Mouse (Mus musculus) mature B cell (primary cell): ENCODE measurements around the gene Nkx2-9.

ENCODE experiments used
- in situ Hi-C: fragments of 300-500 bp; cut with MboI; formaldehyde crosslinking; loops from 2 replicates; pipeline ENCODE4 v1.14.3; 2019

Nkx2-9 gene

DNA sequence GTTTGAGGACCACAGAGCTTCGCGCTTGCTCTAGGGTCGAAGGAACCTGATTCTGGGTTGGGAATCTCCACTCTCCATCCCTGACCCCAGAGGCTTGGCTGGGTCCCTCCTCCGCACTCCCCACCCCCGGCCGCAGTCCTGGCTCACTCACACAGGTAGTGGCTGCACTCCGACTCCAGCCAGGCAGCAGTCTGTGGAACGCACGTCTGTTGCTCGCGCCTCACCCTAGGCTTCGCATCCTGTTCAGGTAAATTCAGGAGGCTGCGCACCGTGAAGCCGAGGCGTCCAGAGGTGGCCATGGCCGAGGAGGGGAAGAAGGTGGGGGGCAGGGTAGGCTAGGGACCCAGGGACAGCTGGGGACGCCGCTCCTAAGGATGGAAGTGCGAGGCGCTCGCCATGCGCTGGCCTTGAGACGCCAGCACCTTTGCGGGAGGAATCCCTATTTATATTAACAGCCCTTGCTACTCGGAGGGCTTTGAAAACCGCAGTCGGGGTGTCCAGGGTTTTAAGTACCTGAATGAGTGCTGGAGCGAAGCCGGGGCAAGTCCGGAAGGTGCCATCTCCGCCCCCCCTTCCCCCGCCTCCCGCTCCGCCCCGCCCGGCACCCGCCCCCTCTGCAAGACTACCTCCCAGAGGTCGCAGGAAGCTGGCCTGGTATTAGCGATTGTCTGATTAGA is at the start of gene Nkx2-9:
Gene Nkx2-9, minus strand, starts transcription at position 524 of the 677 bp plus-strand sequence.
- in situ Hi-C loops, result no loop called here

DNA sequence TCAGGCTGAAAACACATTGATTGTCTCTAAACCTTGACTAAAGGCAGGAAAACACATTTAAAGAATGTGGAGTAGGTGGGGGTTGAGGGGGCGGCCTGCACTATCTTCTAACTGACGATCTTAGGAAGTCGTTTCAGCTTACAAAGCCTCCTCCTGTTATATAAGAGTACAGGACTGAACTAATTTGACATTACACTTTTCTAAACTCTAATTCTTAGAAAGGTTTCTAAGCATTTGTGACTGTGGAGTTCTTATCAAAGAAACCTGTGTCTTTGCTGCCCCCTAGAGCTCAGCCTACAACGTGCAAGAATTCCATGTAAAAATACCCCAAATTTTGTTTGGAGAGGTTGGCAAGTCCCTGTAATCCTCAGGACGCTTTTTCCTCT is 24.1 kb upstream of the Nkx2-9 start:
- in situ Hi-C loops, result no loop called here

DNA sequence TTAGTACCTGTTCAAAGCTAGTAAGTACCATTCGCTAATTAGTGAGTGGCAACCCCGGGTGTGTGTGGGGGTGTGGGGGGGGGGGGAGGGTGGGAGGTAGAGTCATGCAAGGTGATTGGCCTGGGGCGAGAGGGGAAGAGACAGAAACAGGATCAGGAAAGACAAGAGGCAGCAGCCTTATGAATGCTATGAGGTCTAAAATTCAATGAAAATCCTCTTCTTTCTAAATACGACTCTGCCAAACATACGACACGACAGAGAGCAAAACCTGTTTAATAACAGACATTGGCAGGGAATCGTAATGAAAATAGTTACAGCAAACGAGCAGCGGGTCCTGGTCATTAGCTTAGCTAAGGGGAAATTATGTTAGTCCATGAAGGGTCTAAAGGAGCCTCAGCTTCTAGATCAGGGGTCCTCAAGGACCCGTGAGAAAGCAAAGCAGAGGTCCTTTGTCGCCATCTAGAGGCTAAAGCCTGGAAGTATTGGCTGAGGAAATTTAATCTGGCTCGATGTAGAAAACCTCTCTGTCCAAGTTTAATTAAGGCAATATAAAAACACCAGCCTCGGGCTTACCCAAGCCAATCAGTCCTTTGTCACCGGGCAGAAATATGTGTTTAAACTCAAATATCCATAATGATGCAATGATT is 23.6 kb upstream of the Nkx2-9 start:
- in situ Hi-C loops, result no loop called here

DNA sequence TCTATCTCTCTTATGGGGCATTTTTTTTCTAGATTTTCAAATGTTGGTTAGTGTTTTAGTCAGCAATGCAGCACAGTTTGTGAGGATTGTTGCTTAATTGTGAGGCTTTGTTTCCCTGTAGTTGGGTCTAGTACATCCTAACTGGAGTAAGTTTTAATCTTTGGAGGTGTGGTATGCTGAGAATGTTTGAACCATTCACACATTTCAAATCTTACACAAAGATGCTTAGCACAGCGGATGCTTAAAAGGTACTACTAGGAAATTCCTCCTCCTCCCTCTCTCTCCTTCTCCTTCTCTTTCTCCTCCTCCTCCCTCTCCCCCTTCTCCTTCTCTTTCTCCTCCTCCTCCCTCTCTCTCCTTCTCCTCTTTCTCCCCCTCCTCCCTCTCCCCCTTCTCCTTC is 3.0 kb upstream of the Nkx2-9 start:
- in situ Hi-C loops, result no loop called here

DNA sequence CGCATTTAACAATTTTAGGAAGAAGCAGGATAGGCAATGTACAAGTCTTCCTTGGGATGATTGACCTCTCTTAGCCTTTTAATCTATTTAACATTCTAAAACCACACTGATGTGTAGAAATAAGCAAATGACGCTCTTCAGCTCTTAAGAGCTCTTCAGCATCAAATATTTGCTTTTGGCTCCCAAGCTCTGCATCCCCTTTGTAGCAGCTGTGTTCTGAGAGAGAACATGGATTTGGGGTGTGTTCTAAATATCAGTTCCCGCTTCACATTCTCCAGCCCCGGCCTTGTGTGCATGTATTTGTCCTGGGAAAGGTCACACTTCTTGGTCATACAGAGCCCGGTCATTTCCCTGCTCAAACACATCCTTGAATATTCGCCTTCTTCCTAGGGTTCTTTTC is 2.3 kb upstream of the Nkx2-9 start:
- in situ Hi-C loops, result no loop called here

DNA sequence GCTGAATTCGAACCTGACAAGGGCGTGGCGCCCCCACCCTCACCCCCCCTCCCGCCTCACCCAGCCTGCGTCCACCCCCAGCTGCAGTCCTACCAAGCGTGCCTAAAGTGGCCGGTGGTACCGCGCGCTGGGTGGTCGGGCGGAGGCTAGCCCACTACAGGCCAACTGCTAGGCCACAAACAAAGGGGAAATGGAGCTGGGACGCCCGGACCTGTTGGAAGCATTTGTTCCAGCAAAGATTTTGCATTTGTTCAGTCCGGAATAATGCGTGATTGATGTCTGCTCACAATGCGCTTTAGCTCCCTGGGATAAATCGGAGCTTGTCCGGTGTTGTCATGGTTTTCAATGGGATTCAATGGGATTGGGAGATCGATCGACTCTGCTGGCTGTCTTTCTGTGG is 1.4 kb upstream of the Nkx2-9 start:
- in situ Hi-C loops, result no loop called here

DNA sequence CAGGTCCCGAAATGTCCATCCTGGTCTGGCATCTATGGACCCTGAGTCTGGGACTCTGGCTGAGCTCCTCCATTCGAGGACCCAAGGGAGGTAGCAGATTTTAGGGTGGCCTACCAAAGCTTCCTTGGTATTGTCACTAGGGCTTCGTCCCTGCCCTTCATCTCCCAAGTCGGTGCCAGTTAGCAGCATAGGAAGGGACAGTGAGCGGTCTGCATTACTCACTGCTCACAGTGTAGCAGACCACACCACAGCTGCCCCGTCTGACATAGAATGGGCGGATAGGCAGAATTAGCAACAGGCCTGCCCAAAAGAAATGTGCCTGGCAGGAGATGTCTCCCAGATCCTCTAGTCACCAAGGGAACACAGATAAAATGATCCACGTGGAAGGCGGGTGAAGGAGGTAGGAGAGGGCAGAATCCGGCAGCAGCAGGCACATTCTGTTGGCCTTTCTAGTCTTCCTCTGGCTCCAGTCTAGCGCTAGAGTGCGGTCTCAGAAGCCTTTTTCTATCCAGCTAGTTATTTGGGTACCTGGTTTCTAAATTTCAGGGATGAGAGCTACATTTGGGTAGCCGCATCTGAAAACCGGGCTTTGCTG is 929 bp upstream of the Nkx2-9 start:
- in situ Hi-C loops, result no loop called here

DNA sequence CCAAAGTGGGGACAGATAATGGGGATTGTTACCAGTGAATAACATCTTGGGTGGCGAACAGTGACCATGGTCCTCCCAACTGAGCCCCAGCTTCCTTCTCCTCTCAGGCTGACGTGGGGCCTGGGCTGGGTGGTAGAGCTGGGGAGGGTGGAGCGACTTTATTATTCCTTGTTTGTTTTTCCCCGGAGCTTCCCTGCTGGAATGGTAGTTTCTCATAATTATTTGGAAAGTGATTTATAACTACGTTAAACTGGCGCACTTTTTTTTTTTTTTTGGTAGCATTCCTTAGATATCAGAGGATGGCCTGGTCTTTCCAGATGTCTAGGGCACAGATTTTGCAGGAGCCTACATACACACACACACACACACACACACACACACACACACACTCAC is 350 bp upstream of the Nkx2-9 start:
- in situ Hi-C loops, result no loop called here

DNA sequence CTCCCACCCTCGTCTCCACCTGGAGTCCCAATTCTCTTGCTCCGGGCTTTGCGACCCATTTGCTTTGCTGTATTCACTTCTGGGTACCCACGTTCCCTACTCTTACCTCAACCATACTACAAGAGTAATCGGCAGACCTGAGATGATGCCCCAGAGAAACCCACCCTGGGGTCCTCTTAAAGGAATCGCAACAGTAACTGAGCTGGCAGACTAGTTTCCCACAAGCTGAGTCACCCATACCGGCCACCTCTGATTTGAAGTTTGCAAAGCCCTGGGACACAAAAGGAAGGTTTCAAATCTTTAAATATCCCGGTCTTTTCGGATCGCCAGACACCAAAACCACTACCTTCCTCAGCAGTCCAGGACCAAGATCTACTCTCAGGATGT is 742 bp downstream of the Nkx2-9 start:
- in situ Hi-C loops, result no loop called here

DNA sequence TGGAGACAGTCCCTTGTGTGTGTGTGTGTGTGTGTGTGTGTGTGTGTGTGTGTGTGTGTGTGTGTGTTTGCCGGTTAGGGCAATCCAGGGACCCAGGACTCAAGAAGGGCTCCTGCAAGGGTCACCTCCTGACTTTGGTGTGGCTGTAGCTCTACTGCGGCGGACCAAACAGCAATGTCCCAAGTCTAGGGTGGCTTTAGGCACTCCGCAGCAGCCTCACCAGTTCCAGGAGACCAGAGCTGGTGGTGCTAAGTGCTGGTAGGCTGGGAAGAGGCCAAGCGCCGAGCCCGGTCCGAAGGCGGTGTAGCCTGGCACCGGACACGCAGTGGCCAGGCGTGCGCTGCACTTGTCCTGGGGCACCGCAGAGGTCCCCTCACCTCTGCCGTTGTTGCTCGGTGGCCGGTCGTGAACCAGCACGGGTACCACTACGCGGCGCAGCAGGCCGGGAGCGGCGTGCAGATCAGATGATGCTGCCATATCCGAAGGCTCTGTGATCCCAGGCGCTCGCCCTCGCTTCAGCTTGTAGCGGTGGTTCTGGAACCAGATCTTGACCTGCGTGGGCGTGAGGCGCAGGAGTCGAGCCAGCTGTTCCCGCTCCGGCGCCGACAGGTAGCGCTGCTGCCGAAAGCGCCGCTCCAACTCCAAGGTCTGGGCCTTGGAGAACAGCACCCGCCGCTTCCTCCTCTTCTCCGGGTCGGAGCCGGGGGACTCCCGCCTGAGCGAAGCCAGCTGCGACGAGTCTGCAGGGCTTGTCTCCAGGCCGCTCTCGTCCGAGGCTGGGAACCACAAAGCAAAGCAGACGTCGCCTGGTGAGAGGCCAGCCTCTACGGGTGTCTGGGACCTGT is 1.4 kb downstream of the Nkx2-9 start:
- in situ Hi-C loops, result no loop called here

DNA sequence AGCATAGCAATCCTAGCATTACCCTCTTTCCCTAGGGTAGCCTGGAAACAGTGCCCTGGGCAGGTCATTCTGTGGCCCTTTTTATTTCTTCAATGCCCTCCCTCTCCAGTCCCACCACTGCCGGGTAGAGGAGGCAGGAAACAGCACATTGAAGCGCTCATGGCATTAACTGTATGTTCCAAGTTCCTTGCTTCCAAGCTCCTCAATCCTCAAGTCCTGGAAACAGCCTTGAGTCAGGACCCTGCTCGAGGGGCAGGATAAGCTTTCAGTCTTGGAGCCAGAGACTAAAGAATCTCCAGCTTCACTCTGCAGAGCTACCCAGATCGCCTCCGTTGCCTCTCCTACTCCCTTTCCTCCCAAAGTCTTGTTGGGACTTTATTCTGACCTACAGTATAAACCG is 2.2 kb downstream of the Nkx2-9 start:
- in situ Hi-C loops, result no loop called here

DNA sequence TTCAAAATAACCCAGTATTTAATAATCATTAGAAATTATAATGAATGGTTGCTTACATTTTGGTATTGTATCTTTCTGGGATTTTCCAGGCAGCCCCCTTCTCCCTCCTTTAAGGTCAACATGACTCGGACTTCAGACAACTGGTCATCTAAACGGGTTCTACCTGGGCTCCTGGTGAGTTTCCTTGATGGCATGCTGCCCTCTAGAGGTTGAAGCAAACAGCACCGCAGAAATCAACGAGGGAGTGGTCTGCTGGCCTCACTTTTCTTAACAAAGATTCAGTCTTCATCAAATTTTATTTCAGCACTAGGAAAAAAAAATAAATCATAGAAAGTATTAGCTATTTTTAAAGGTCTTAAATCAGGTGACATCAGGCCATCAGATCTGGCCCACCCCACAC is 21.4 kb downstream of the Nkx2-9 start:
- in situ Hi-C loops, result no loop called here

DNA sequence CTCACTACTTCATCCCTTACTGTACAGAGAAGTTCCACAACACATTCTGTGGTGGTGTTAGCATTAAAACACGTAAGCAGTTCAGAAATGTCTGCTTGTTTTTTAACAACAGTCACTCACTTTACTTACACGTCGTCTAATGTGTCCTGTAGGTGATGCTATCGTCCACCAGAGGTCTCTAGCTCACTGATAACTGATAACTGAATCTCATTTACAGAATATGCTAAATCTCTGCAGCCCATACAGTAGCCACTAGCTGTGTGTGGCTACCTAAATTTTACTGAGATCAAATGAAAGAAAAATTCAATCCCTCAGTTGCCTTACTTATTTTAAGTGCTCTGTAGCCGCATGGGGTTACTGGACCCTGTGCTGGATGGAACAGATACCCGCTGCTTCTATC is 25.3 kb downstream of the Nkx2-9 start:
- in situ Hi-C loops, result no loop called here
